Mouse (Mus musculus): ENCODE measurements around the gene Gm1979. TPM values are rescaled to one million over a fixed set of nuclear protein-coding genes. Genes with fewer than 3 reads are reported as not detected.

Gm1979 gene
- polyA plus RNA-seq (2012; rRNA removed), result not detected in 2 replicates

GRCm38 (mm10) chr5:26004698-26005097 lies at the start of gene Gm1979:
TSS of gene Gm1979 (minus strand) at chr5:26004798.

DNA sequence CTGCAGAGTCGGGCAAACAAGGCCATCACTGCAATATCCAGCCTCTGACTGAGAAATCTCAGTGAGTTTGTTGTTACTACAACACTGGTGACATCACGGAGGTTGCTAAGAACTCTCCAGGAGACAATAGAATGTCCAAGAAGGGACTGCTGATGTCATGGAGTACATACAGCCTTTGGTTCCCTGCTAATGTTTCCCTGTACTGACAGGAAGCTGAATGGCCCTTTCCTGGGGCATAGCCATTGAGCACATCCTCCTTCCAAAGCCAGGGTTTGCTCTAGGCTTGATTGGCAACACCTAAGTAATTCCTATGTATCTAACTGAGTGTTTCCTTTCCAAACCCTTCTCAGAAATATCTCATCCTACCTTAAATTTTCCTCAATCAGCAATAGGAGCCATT lies 34.9 kb upstream of the Gm1979 start, which contains the start of gene Speer4a:
Speer4a (minus strand) TSS at position 101 of the 400 bp plus-strand sequence.

DNA sequence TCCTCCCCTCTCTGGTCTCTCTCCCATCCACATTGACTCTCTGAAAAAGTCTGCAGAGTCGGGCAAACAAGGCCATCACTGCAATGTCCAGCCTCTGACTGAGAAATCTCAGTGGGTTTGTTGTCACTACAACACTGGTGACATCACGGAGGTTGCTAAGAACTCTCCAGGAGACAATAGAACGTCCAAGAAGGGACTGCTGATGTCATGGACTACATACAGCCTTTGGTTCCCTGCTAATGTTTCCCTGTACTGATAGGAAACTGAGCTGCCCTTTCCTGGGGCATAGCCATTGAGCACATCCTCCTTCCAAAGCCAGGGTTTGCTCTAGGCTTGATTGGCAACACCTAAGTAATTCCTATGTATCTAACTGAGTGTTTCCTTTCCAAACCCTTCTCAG lies 18.2 kb upstream of the Gm1979 start, which contains the start of gene Gm5862:
Gm5862 (minus strand) TSS at position 101 of the 400 bp plus-strand sequence.

DNA sequence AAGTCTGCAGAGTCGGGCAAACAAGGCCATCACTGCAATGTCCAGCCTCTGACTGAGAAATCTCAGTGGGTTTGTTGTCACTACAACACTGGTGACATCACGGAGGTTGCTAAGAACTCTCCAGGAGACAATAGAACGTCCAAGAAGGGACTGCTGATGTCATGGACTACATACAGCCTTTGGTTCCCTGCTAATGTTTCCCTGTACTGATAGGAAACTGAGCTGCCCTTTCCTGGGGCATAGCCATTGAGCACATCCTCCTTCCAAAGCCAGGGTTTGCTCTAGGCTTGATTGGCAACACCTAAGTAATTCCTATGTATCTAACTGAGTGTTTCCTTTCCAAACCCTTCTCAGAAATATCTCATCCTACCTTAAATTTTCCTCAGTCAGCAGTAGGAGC lies 16.0 kb downstream of the Gm1979 start, which contains the start of gene Gm21698:
Gm21698 (minus strand) TSS at position 101 of the 400 bp plus-strand sequence.

GRCm38 (mm10) chr5:25972563-25972962 lies 32.0 kb downstream of the Gm1979 start, which contains the start of gene Gm21680:
TSS of gene Gm21680 (minus strand) at chr5:25972663.

GRCm38 (mm10) chr5:25954317-25954716 lies 50.3 kb downstream of the Gm1979 start, which contains the start of gene Gm21671:
TSS of gene Gm21671 (minus strand) at chr5:25954417.

Other genes starting within 250 kb of the Gm1979 start
- 14.1 and 17.4 TPM in 2 replicates for gene Actr3b, start 244.8 kb downstream of the Gm1979 start, polyA plus RNA-seq (2012; rRNA removed)
- gene Gm21663, start 62.4 kb downstream of the Gm1979 start, polyA plus RNA-seq (2012; rRNA removed), result not detected in 2 replicates
- gene Gm21671, start 50.4 kb downstream of the Gm1979 start, polyA plus RNA-seq (2012; rRNA removed), result not detected in 2 replicates
- not detected in 2 replicates for gene Gm21680, start 32.1 kb downstream of the Gm1979 start, polyA plus RNA-seq (2012; rRNA removed)
- gene Gm21698, start 16.1 kb downstream of the Gm1979 start, polyA plus RNA-seq (2012; rRNA removed), result 0.06 TPM in 1 of 2 replicates, not detected in the other
- not detected in 2 replicates for gene Gm5862, start 18.1 kb upstream of the Gm1979 start, polyA plus RNA-seq (2012; rRNA removed)
- 0.03 TPM in 1 of 2 replicates, not detected in the other for gene Speer4a, start 34.8 kb upstream of the Gm1979 start, polyA plus RNA-seq (2012; rRNA removed)
- not detected in 2 replicates for gene Gm7347, start 53.8 kb upstream of the Gm1979 start, polyA plus RNA-seq (2012; rRNA removed)
- gene Gm10471, start 84.5 kb upstream of the Gm1979 start, polyA plus RNA-seq (2012; rRNA removed), result not detected in 2 replicates
- gene 5031410I06Rik, start 100.6 kb upstream of the Gm1979 start, polyA plus RNA-seq (2012; rRNA removed), result not detected in 2 replicates
- gene Gm10220, start 116.6 kb upstream of the Gm1979 start, polyA plus RNA-seq (2012; rRNA removed), result not detected in 2 replicates

Data from central nervous system, embryonic 14 days (tissue).